Mouse (Mus musculus) midbrain, embryonic 11.5 days (tissue): ENCODE measurements at regions not wholly inside any gene's neighbourhood (a gene's known extent, or its start where the extent isn't known, plus 50 kb on each side); places are given as distances from the start of the nearest gene placed in this dataset.

ENCODE experiments used
- ATAC-seq: fragments of 200-750 bp; cut with Nextera tagmentation; 2 replicates; pipeline ENCODE4 v1.8.0; 2017; ENCODE audit warnings: moderate TSS enrichment, moderate library complexity; ENCODE audit not compliant: low FRiP score
- DNase-seq: peaks from one replicate; pipeline ENCODE4 v3.0.0; 2015; ENCODE audit warnings: low spot score; ENCODE audit errors: missing footprints
- H3K27ac ChIP-seq: fragments of 300-500 bp; sonication (generic); 2 replicates; pipeline ENCODE4 v1.5.1; 2014; ENCODE audit warnings: low read depth, low read length
- H3K27me3 ChIP-seq: fragments of 300-500 bp; sonication (generic); 2 replicates; pipeline ENCODE4 v1.6.1; 2014; ENCODE audit warnings: mild to moderate bottlenecking, low read length, moderate library complexity, mixed read lengths; ENCODE audit not compliant: control insufficient read depth, insufficient read depth
- H3K36me3 ChIP-seq: fragments of 300-500 bp; sonication (generic); 2 replicates; pipeline ENCODE4 v1.6.1; 2014; ENCODE audit warnings: mild to moderate bottlenecking, low read length, moderate library complexity, mixed read lengths; ENCODE audit not compliant: control insufficient read depth, insufficient read depth
- H3K4me1 ChIP-seq: fragments of 300-500 bp; sonication (generic); 2 replicates; pipeline ENCODE4 v1.6.1; 2014; ENCODE audit warnings: low read length; ENCODE audit not compliant: control insufficient read depth, insufficient read depth
- H3K4me2 ChIP-seq: fragments of 300-500 bp; sonication (generic); 2 replicates; pipeline ENCODE4 v1.6.1; 2014; ENCODE audit warnings: mild to moderate bottlenecking, moderate library complexity
- H3K4me3 ChIP-seq: fragments of 300-500 bp; sonication (generic); 2 replicates; pipeline ENCODE4 v1.5.1; 2014; ENCODE audit warnings: low read depth, low read length
- H3K9ac ChIP-seq: fragments of 300-500 bp; sonication (generic); 2 replicates; pipeline ENCODE4 v1.6.1; 2014; ENCODE audit warnings: low read length
- H3K9me3 ChIP-seq: fragments of 300-500 bp; sonication (generic); 2 replicates; pipeline ENCODE4 v1.6.1; 2016; ENCODE audit warnings: low read length; ENCODE audit not compliant: control insufficient read depth
- WGBS: fragments of 180-500 bp; shearing (Covaris S2); extraction: QIAGEN DNeasy Blood & Tissue Kit; methylation state at CpG from one replicate; pipeline ENCODE4 v1.1.7; 2014; 5-methylcytosine and 5-hydroxymethylcytosine counted together

GRCm38 (mm10) chr13:25893150-25893549 is 622.8 kb upstream of the Nrsn1 start:
- Histone ChIP-seq H3K4me3 (no peak overlapping the region), H3K4me2 (no peak overlapping the region), H3K4me1 (no peaks in the 10 kb centered on the region), H3K27me3 (no peaks in the 10 kb centered on the region), H3K36me3 (no peaks in the 10 kb centered on the region), H3K9ac (no peak overlapping the region), H3K9me3 (no peaks in the 10 kb centered on the region), H3K27ac (no peak overlapping the region)
- ATAC-seq (no peak), DNase-seq (no peak)
- 57% methylated on average over 2 of the region's 2 CpGs for WGBS

- Histone ChIP-seq H3K4me3 (no peak overlapping the region), H3K4me1 (no peaks in the 10 kb centered on the region), H3K9ac (no peak overlapping the region), H3K27ac (no peak overlapping the region), H3K36me3 (no peaks in the 10 kb centered on the region), H3K27me3 (no peaks in the 10 kb centered on the region), H3K4me2 (no peak overlapping the region), H3K9me3 (no peaks in the 10 kb centered on the region)
- DNase-seq = no peak
- no peak for ATAC-seq
- 82% methylated on average over 4 of the region's 4 CpGs for WGBS
Observed at GRCm38 (mm10) chr13:25882818-25883217, 612.5 kb upstream of the Nrsn1 start.

GRCm38 (mm10) chr13:25868923-25869322 is 598.6 kb upstream of the Nrsn1 start:
- no peak for ATAC-seq
- Histone ChIP-seq H3K27ac (no peak overlapping the region), H3K27me3 (no peaks in the 10 kb centered on the region), H3K9ac (no peak overlapping the region), H3K9me3 (no peaks in the 10 kb centered on the region), H3K4me3 (no peak overlapping the region), H3K4me2 (no peak overlapping the region), H3K4me1 (no peaks in the 10 kb centered on the region), H3K36me3 (no peaks in the 10 kb centered on the region)
- peak; percentile 49 for DNase-seq
- 70% methylated on average over 1 of the region's 1 CpGs for WGBS

- Histone ChIP-seq H3K27me3 (no peaks in the 10 kb centered on the region), H3K9me3 (no peaks in the 10 kb centered on the region), H3K4me3 (no peak overlapping the region), H3K9ac (no peak overlapping the region), H3K27ac (no peak overlapping the region), H3K36me3 (no peaks in the 10 kb centered on the region), H3K4me2 (no peak overlapping the region), H3K4me1 (no peaks in the 10 kb centered on the region)
- DNase-seq (peak; percentile 53), ATAC-seq (no peak)
Observed at GRCm38 (mm10) chr13:25858207-25858606, 587.9 kb upstream of the Nrsn1 start.

- H3K27me3 ChIP-seq = no peaks in the 10 kb centered on the region
- no peak overlapping the region for H3K27ac ChIP-seq
- H3K9ac ChIP-seq = no peak overlapping the region
- WGBS = 79% methylated on average over 3 of the region's 3 CpGs
- ATAC-seq (no peak), DNase-seq (peak; percentile 54)
- H3K9me3 ChIP-seq = no peaks in the 10 kb centered on the region
- H3K4me1 ChIP-seq = no peaks in the 10 kb centered on the region
- no peak overlapping the region for H3K4me3 ChIP-seq
- H3K4me2 ChIP-seq = no peak overlapping the region
- no peaks in the 10 kb centered on the region for H3K36me3 ChIP-seq
Observed at GRCm38 (mm10) chr13:25857569-25857968, 587.3 kb upstream of the Nrsn1 start.

- Histone ChIP-seq H3K9ac (no peak overlapping the region), H3K4me2 (no peak overlapping the region), H3K27me3 (no peaks in the 10 kb centered on the region), H3K36me3 (no peaks in the 10 kb centered on the region), H3K9me3 (no peaks in the 10 kb centered on the region), H3K4me3 (no peak overlapping the region), H3K27ac (no peak overlapping the region), H3K4me1 (no peaks in the 10 kb centered on the region)
- 86% methylated on average over 3 of the region's 3 CpGs for WGBS
- DNase-seq = peak; percentile 45
- ATAC-seq = no peak
Observed at GRCm38 (mm10) chr13:25857096-25857495, 586.8 kb upstream of the Nrsn1 start.

GRCm38 (mm10) chr13:25856549-25856948 is 586.2 kb upstream of the Nrsn1 start:
- H3K27ac ChIP-seq = no peak overlapping the region
- H3K4me3 ChIP-seq = no peak overlapping the region
- no peak overlapping the region for H3K9ac ChIP-seq
- H3K4me2 ChIP-seq = no peak overlapping the region
- 91% methylated on average over 2 of the region's 2 CpGs for WGBS
- no peak for ATAC-seq
- peak; percentile 73 for DNase-seq
- no peaks in the 10 kb centered on the region for H3K9me3 ChIP-seq
- no peaks in the 10 kb centered on the region for H3K36me3 ChIP-seq
- H3K4me1 ChIP-seq = no peaks in the 10 kb centered on the region
- H3K27me3 ChIP-seq = no peaks in the 10 kb centered on the region

GRCm38 (mm10) chr13:25848156-25848555 is 577.9 kb upstream of the Nrsn1 start:
- no peaks in the 10 kb centered on the region for H3K4me1 ChIP-seq
- H3K4me3 ChIP-seq = no peak overlapping the region
- H3K4me2 ChIP-seq = no peak overlapping the region
- no peaks in the 10 kb centered on the region for H3K36me3 ChIP-seq
- WGBS = 90% methylated on average over 4 of the region's 4 CpGs
- H3K27ac ChIP-seq = no peak overlapping the region
- ATAC-seq (no peak), DNase-seq (no peak)
- no peak overlapping the region for H3K9ac ChIP-seq
- no peaks in the 10 kb centered on the region for H3K27me3 ChIP-seq
- no peaks in the 10 kb centered on the region for H3K9me3 ChIP-seq

- no peak for ATAC-seq
Observed at GRCm38 (mm10) chr13:25838237-25838636, 567.9 kb upstream of the Nrsn1 start.

More at GRCm38 (mm10) chr13:25838237-25838636, 567.9 kb upstream of the Nrsn1 start:
- H3K4me2 ChIP-seq = no peak overlapping the region
- H3K36me3 ChIP-seq = no peaks in the 10 kb centered on the region
- no peaks in the 10 kb centered on the region for H3K4me1 ChIP-seq
- peak; percentile 44 for DNase-seq
- no peak overlapping the region for H3K9ac ChIP-seq
- no peaks in the 10 kb centered on the region for H3K27me3 ChIP-seq
- no peak overlapping the region for H3K4me3 ChIP-seq
- H3K9me3 ChIP-seq = no peaks in the 10 kb centered on the region
- no peak overlapping the region for H3K27ac ChIP-seq
- 81% methylated on average over 4 of the region's 4 CpGs for WGBS
